8 mouse cellular contexts compared by ENCODE assay signal in the genomic region with DNA sequence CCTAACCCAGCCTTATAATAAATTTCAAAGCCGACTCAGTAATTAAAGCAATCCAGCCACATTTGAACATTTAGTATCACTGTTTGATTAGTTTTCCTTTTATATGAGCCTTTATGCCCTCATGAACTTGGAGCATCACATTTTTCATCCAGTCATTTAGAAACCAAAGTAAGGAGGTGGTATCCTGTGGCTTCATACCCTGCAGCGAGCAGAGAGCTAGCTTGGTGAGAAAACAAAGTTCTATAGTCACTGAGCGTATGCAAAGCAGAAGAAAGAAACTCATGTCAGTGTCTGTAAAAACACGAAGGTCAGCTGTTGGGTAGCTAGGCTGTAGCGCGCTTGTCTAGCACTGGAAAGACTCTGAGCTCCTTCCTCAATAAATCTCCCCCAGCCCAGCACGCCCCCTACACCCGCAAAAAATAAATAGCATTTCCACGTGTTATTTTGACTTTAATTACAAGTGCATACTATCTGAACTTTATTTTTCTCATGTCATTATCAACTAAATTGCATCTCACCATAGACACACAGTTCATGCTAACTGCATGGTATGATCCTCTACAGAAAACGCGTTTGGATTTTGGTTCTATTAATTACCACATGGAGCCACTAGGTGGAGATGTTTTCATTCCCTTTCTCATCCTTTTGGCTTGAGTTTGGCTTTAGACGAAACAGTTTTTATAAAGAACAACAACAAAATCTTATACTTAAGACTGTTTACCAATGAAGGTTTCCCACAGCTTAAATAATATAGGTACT. TPM values are rescaled to one million over a fixed set of nuclear protein-coding genes. Genes with fewer than 3 reads are reported as not detected.
DNase-seq lines count a peak whose midpoint lies in the region; ATAC-seq lines count a peak whose summit lies in the region.

No protein-coding gene starts in this region.

- no peaks in the 10 kb centered on the region for H3K27me3 ChIP-seq in hindbrain, embryonic 11.5 days (ENCODE audit: control insufficient read depth, insufficient read depth, low read length)
- H3K27me3 ChIP-seq in hindbrain, embryonic 12.5 days = no peaks in the 10 kb centered on the region

- ATAC-seq in hindbrain, embryonic 11.5 days (ENCODE audit: low FRiP score) = 0 out of 2 replicates have a peak, but pooled peaks have one; percentile 35
- no peak for ATAC-seq in hindbrain, embryonic 12.5 days (ENCODE audit: low FRiP score)

- H3K9me3 ChIP-seq in hindbrain, embryonic 11.5 days (ENCODE audit: control insufficient read depth, low read length) = no peaks in the 10 kb centered on the region
- no peaks in the 10 kb centered on the region for H3K9me3 ChIP-seq in hindbrain, embryonic 12.5 days (replicated peaks)

- H3K4me1 ChIP-seq in hindbrain, embryonic 11.5 days (replicated peaks; ENCODE audit: control insufficient read depth, insufficient read depth, low read length) = no peaks in the 10 kb centered on the region
- no peaks in the 10 kb centered on the region for H3K4me1 ChIP-seq in hindbrain, embryonic 12.5 days

- H3K36me3 ChIP-seq in hindbrain, embryonic 11.5 days (ENCODE audit: control insufficient read depth, insufficient read depth, low read length) = no peaks in the 10 kb centered on the region
- H3K36me3 ChIP-seq in hindbrain, embryonic 12.5 days = no peaks in the 10 kb centered on the region

- H3K9ac ChIP-seq in hindbrain, embryonic 11.5 days (ENCODE audit: low read depth, low read length) = no peak overlapping the region
- H3K9ac ChIP-seq in hindbrain, embryonic 12.5 days = no peak overlapping the region

- H3K4me2 ChIP-seq in hindbrain, embryonic 11.5 days (replicated peaks; ENCODE audit: low read depth, low read length) = no peak overlapping the region
- H3K4me2 ChIP-seq in hindbrain, embryonic 12.5 days (replicated peaks) = no peak overlapping the region

- no peak overlapping the region for H3K4me3 ChIP-seq in hindbrain, embryonic 11.5 days (ENCODE audit: low read depth, low read length)
- no peak overlapping the region for H3K4me3 ChIP-seq in hindbrain, embryonic 12.5 days

- WGBS in hindbrain, embryonic 11.5 days = 50% methylated on average over 12 of the region's 12 CpGs
- 49% methylated on average over 12 of the region's 12 CpGs for WGBS in hindbrain, embryonic 12.5 days

- H3K27ac ChIP-seq in hindbrain, embryonic 11.5 days (ENCODE audit: low read depth, low read length) = no peak overlapping the region
- H3K27ac ChIP-seq in hindbrain, embryonic 12.5 days = no peak overlapping the region

- intact Hi-C loops in gastrocnemius, postnatal 14 days (cut with DNase I; ENCODE audit: low total_unique reads) = no loop called here

- peak; percentile 72 for DNase-seq in hindbrain, embryonic 11.5 days (ENCODE audit: low spot score)
- peak; percentile 69 for DNase-seq in 416B (ENCODE audit: low read depth)
- peak; percentile 44 for DNase-seq in MEL-GATA-1-ER (ENCODE audit: extremely low read depth, low read depth)
- peak; percentile 56 for DNase-seq in forelimb bud, embryonic 11.5 days (ENCODE audit: low read depth, low spot score)
- DNase-seq in naive thymus-derived CD4-positive, alpha-beta T cell, adult 2 months (ENCODE audit: low read depth) = peak; percentile 80
- no peak for DNase-seq in gastrocnemius, postnatal 14 days
- no peak for DNase-seq in thymus, adult 18-20 months

RNA-seq across cellular contexts. Expression of a gene that starts 13.2 kb away (rescaled TPM):
- polyA plus RNA-seq in hindbrain, embryonic 11.5 days (2014; fragmentation: Nextera tagmentation; extraction: Ambion mirVana) = 95.1 and 97.2 TPM in 2 replicates
- 101 and 104 TPM in 2 replicates for polyA plus RNA-seq in hindbrain, embryonic 12.5 days (2016; fragmentation: Nextera tagmentation; extraction: Ambion mirVana)
- total RNA-seq in gastrocnemius, postnatal 14 days (2021) = 10 to 100 TPM; 37.8 to 42.6 TPM

RNA-seq across cellular contexts. Expression of a gene that starts 46.8 kb away (rescaled TPM):
- 633 and 662 TPM in 2 replicates for polyA plus RNA-seq in hindbrain, embryonic 11.5 days (2014; fragmentation: Nextera tagmentation; extraction: Ambion mirVana)
- 574 and 638 TPM in 2 replicates for polyA plus RNA-seq in hindbrain, embryonic 12.5 days (2016; fragmentation: Nextera tagmentation; extraction: Ambion mirVana)
- total RNA-seq in gastrocnemius, postnatal 14 days (2021) = 100 to 1,000 TPM; 494 to 598 TPM

Comparison
In these comparisons a context has a peak if more than half of its experiments do, and no peak if none do; other contexts are left out.
1. DNase-seq: peak in hindbrain, embryonic 11.5 days (single experiment), 416B (single experiment), MEL-GATA-1-ER (single experiment), forelimb bud, embryonic 11.5 days (single experiment) and naive thymus-derived CD4-positive, alpha-beta T cell, adult 2 months (single experiment); none in gastrocnemius, postnatal 14 days (single experiment) and thymus, adult 18-20 months (0 of 2).